Mouse (Mus musculus): ENCODE results near the gene Ptma.
A peak's percentile ranks its signal among the peaks of the same experiment; 100 is the strongest.
"Not testable (repeated sequence)": the region's sequence is repeated elsewhere in the genome, so short reads cannot be mapped to it uniquely, and the experiment has no call there.

Ptma gene

GRCm38 (mm10) chr1:86526116-86526788, at the start of gene Ptma:
Gene Ptma (plus strand): TSS chr1:86526726.
- peak; percentile 100 for DNase-seq (ENCODE audit: low read depth, low spot score)

GRCm38 (mm10) chr1:86477738-86478285, 48.7 kb upstream of the Ptma start:
- peak; percentile 53 for DNase-seq (ENCODE audit: low read depth, low spot score)

- DNase-seq (ENCODE audit: low read depth, low spot score), result no peak
Measured at GRCm38 (mm10) chr1:86479099-86479825, 47.3 kb upstream of the Ptma start.

- DNase-seq (ENCODE audit: low read depth, low spot score), result no peak
Measured at GRCm38 (mm10) chr1:86480288-86480687, 46.2 kb upstream of the Ptma start.

GRCm38 (mm10) chr1:86480735-86481447, 45.6 kb upstream of the Ptma start:
- DNase-seq (ENCODE audit: low read depth, low spot score), result no peak

GRCm38 (mm10) chr1:86481468-86481867, 45.1 kb upstream of the Ptma start:
- DNase-seq (ENCODE audit: low read depth, low spot score), result peak; percentile 58

GRCm38 (mm10) chr1:86482288-86482687, 44.2 kb upstream of the Ptma start:
- DNase-seq (ENCODE audit: low read depth, low spot score), result peak; percentile 74

- no peak for DNase-seq (ENCODE audit: low read depth, low spot score)
Measured at GRCm38 (mm10) chr1:86482761-86483160, 43.8 kb upstream of the Ptma start.

GRCm38 (mm10) chr1:86485346-86485745, 41.2 kb upstream of the Ptma start:
- no peak for DNase-seq (ENCODE audit: low read depth, low spot score)

GRCm38 (mm10) chr1:86485858-86486257, 40.7 kb upstream of the Ptma start:
- not testable (repeated sequence) for DNase-seq (ENCODE audit: low read depth, low spot score)

- DNase-seq (ENCODE audit: low read depth, low spot score), result no peak
Measured at GRCm38 (mm10) chr1:86486703-86487294, 39.7 kb upstream of the Ptma start.

GRCm38 (mm10) chr1:86487295-86487907, 39.1 kb upstream of the Ptma start:
- peak; percentile 100 for DNase-seq (ENCODE audit: low read depth, low spot score)

- no peak for DNase-seq (ENCODE audit: low read depth, low spot score)
Measured at GRCm38 (mm10) chr1:86487908-86488314, 38.6 kb upstream of the Ptma start.

GRCm38 (mm10) chr1:86488326-86488725, 38.2 kb upstream of the Ptma start:
- DNase-seq (ENCODE audit: low read depth, low spot score), result no peak

- peak; percentile 91 for DNase-seq (ENCODE audit: low read depth, low spot score)
Measured at GRCm38 (mm10) chr1:86488774-86489173, 37.8 kb upstream of the Ptma start.

GRCm38 (mm10) chr1:86489901-86490300, 36.6 kb upstream of the Ptma start:
- DNase-seq (ENCODE audit: low read depth, low spot score), result peak; percentile 45

- DNase-seq (ENCODE audit: low read depth, low spot score), result no peak
Measured at GRCm38 (mm10) chr1:86490697-86491096, 35.8 kb upstream of the Ptma start.

GRCm38 (mm10) chr1:86491533-86492094, 34.9 kb upstream of the Ptma start:
- DNase-seq (ENCODE audit: low read depth, low spot score), result no peak

GRCm38 (mm10) chr1:86492095-86493070, 34.1 kb upstream of the Ptma start:
- peak; percentile 90 for DNase-seq (ENCODE audit: low read depth, low spot score)

GRCm38 (mm10) chr1:86493783-86494182, 32.7 kb upstream of the Ptma start:
- no peak for DNase-seq (ENCODE audit: low read depth, low spot score)

Data from ZHBTc4 (cell line).